Mouse (Mus musculus) mature B cell (primary cell): Measurements from ENCODE around the gene Ap1b1.

ENCODE experiments used
- in situ Hi-C: fragments of 300-500 bp; cut with MboI; formaldehyde crosslinking; loops from 2 replicates; pipeline ENCODE4 v1.14.3; 2019

Ap1b1 gene

GRCm38 (mm10) chr11:4984799-4985198, 1.8 kb upstream of the Ap1b1 start:
- in situ Hi-C loops = no loop called here

DNA sequence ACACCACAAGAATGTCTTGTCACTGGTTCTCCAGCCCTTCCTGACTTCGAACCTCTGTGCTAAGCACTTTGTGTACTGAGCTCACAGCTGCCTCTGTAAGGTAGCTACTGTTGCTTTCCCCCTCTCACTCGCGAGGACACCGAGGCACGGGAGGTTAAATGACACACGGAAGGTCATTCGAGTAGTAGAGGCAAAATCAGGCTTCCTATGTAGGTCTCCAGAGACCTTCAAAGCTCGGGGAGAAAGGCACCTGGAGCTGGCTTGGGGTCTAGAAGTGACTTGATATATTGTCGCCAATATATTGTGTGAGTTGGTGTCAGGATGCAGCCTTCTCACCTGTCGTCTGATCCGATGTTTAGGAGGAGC, 846 bp downstream of the Ap1b1 start:
- in situ Hi-C loops = no loop called here

DNA sequence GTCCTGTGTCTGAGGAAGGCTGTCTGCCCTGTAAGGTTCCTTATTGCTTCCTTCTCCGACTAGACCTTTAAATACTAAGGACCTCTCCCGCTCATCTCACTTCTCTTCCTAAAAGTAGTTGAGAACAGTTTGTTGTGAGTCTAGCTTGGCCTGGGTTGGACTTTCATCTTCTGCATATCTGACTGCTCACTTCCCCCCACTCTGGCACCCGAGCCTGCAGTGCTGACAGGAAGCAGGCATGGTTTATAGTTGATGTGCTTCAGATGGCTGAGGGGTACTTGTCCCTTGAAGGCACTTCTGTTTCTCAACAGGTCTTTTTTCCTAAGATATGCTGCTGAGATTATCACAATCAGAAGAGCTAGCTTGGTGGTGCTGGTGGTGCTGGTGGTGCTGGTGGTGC, 2.6 kb downstream of the Ap1b1 start:
- in situ Hi-C loops = no loop called here

DNA sequence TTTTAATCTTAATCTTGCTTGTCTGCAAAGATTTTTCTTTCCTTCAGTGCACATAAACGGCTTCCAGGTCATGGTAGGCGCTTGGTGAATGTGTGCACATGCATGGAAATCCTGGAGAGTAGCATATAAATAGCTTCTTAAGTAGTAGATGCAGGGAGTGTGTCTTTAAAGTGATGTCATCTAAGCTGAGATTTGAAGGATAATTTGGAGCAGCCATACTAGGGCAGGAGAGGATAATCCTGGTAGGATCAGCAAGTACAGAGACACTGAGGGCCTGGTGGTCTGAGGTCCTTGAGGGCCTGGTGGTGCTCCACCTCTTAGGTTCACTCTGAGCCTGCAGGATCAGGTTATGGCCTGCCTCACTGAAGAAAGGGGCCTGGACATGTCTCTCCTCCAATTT, 5.8 kb downstream of the Ap1b1 start:
- in situ Hi-C loops = no loop called here

DNA sequence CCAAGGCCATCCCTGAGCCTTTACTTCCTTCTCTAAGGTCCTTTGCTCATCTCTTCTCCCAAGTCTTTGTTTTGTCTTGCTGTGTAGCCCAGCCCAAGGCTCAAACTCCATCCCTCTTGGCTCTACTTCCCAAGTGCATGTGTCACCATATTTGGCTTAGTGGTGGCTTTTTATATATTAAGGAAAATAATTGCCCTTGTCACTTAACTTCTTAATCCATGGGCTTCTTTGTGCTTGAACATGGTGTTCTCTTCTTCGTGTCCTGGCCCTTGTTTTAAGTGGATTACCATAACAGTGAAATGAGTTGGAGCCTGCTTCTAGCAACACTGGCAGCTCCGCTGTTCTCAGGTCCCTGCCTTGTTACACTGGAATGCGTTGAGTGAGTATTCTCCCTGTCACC, 9.1 kb downstream of the Ap1b1 start:
- in situ Hi-C loops = no loop called here

GRCm38 (mm10) chr11:4996621-4997199, 10.1 kb downstream of the Ap1b1 start:
- in situ Hi-C loops = no loop called here

DNA sequence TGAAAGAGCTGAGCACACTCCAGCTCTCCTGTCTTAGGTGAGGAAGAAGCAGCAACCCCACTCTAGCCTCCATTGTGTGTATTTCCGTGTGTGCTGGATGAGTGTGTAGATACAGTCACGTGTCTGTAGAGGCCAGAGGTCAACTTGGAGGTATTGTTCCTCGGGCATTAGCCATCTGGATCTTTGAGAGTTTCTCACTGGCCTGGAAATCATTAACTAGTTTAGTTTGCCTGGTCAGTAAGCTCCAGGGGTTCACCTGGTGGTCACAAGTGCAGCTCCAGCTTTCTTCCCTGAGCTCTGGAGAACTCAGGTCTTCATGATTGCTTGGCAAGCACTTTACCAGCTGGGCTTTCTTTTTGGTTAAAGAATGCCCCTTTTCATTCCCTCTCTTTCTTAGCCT, 11.7 kb downstream of the Ap1b1 start:
- in situ Hi-C loops = no loop called here

- in situ Hi-C loops = no loop called here
Measured at GRCm38 (mm10) chr11:4998762-4999161, 12.1 kb downstream of the Ap1b1 start.

GRCm38 (mm10) chr11:5000241-5000640, 13.6 kb downstream of the Ap1b1 start:
- in situ Hi-C loops = no loop called here

- in situ Hi-C loops = no loop called here
Measured at GRCm38 (mm10) chr11:5002826-5003225, 16.2 kb downstream of the Ap1b1 start.

DNA sequence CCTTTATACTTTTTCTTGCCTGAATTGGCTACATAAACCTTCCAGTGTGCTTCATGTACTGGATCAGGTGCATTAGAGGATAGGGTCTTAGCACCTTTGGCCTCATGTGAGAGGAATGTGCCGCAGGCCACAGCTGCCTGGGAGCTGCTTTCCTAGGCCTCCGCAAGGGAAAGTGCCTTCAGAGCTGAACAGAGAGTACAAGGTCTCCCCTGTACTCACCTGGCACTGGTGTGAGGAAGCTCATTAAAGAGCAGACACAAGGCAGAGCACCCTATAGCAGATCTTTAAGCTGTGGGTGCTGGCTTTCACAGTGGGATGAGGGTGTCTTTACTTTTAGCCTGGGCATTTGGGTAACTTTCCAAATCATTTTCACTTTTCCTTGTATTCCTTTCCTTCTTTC, 18.9 kb downstream of the Ap1b1 start:
- in situ Hi-C loops = no loop called here

DNA sequence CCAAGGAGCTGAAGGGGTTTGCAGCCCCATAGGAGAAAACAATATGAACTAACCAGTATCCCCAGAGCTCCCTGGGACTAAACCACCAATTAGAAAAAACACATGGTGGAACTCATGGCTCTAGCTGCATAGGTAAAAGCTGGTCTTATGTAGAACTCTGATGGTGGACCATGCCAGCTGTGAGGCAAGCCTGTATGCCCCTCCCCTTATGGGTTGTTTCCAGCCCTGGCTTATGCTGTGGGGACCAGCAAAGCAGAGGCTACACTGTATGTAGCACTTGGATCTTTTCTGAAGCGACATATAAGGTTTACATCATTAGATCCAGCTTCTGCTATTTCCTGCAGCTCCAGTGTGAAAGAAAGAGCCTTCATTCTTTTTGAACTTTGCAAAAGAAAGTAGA, 20.6 kb downstream of the Ap1b1 start:
- in situ Hi-C loops = no loop called here

DNA sequence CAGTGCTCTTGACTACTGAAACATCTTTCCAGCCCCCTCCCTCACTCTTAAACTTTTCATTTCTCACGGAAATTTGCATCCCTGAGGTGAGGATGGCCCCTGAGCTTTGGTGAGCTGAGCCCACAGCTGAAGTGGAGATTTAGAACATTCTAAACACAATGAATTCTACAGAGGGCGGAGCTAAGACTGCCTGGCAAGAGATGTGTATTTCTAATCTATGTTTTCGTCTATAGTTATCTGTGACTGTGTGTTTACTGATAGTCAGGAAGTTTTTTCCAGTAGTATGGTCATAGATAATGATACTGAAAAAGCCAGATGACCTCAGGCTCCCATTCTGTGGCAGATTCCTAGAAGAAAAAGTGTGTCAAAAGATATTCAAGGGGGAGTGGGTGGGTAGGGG, 22.2 kb downstream of the Ap1b1 start:
- in situ Hi-C loops = no loop called here

DNA sequence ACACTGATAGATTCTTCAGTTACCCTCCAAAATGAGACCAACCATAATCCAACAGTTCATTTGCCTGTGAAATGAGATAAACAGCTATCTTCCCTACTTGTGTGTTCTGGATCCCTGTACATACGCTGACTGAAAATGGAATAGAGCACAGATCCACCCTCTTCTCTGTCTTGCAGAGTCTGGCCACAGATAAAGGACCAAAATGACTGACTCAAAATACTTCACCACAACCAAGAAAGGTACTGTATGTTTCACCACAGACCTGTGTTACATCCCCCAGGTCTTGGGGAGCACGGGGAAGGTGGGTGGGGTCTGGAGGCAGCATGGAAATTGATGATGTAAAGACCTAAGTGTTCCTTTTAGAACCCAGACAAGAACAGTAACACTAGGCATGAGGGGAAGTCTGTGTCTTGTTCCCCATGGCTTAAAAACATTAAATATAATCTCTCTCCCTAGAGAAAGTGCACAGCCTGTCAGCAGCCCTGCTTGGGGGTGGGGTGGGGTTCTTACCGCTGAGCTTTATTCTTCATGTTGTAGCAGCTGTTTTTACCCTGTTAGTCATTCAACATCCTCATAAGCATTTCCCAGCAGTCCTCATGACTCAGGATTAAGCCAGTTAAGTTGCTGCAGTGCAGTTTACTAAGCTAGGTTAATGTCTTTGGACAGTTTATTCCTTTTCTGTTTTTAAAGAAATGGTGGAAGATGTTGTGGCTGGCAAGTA, 22.9 kb downstream of the Ap1b1 start:
- in situ Hi-C loops = no loop called here

DNA sequence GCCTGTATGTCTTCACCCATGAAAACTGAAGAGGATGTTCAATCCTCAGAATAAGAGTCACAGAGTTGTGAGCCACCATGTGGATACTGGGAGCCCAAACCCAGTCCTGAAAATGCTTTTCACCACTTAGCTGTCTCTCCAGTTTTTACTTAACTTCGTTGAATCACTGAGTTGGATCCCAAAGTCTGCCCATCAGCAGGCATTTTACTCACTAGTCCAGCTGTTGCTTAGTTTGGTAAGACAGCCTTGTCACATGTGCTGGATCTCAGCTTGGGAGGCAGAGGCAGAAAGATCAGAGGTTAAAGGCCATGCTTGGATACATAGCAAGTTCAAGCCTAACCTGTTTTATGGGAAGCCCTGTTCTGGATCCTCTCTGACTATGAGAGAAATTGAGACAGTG, 23.6 kb downstream of the Ap1b1 start:
- in situ Hi-C loops = no loop called here

DNA sequence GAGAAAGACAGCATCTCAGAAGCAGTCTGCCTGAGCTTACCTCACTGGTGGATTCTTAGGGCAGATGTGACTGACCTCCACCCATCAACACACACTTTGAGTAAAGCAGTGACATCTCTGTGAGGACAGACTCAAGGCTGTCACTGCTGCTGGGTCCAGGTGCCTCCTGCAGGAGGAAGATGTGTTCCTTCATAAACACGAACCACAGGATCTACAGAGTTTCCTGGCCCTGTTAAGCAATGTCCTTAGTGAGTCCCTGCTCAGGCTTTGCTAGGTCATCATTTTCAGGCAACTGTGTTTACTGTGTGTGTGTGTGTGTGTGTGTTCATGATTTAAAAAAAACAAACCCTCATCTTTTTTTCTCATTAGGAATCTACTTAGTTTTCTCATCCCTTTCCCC, 24.9 kb downstream of the Ap1b1 start:
- in situ Hi-C loops = no loop called here

DNA sequence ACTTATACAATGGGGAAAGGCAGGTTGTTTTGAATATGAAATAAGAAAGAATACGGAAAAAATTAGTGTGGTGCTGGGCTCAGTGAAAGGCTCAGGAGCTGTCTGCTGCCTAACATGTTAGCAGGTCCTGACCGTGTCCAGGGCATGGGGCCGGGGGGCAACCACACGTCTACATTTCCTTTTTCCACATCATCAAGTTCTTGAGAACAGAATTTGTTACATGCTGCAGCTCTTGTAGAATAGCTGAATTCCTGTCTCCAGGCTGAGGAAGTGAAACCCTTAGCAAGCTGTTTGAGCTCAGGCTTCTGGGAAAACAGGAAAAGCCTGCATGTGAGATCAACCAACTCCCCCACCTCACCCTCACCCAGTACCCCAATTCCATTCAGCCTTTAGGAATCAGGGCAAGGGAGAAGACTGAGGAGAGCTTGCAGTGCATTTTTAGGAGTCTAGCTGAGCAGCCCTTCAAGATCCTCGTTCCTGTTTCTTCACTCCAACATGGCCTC, 25.6 kb downstream of the Ap1b1 start:
- in situ Hi-C loops = no loop called here

GRCm38 (mm10) chr11:5015720-5016119, 29.1 kb downstream of the Ap1b1 start:
- in situ Hi-C loops = no loop called here

- in situ Hi-C loops = no loop called here
Measured at GRCm38 (mm10) chr11:5016286-5016685, 29.7 kb downstream of the Ap1b1 start.

GRCm38 (mm10) chr11:5017506-5017905, 30.9 kb downstream of the Ap1b1 start:
- in situ Hi-C loops = no loop called here

DNA sequence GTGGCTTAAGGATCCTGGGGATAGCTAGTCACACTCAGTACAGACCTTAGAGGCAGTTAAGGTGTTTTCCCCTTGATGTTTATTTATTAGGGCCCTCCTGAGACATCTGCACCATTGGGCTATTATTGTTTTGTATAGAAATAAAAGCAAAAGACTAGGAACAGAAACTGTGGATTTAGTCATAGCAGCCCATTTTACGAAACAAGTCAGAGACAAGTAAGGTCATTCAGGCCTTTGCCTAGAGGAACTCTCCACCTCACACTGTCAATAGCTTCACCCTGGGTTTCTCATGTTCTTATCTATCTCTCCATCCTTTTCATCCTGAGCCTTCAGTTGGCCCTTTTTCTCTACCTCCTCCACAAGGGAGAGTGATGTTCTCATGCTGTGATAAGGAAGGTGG, 38.5 kb downstream of the Ap1b1 start:
- in situ Hi-C loops = no loop called here

GRCm38 (mm10) chr11:5028228-5028627, 41.6 kb downstream of the Ap1b1 start:
- in situ Hi-C loops = no loop called here

DNA sequence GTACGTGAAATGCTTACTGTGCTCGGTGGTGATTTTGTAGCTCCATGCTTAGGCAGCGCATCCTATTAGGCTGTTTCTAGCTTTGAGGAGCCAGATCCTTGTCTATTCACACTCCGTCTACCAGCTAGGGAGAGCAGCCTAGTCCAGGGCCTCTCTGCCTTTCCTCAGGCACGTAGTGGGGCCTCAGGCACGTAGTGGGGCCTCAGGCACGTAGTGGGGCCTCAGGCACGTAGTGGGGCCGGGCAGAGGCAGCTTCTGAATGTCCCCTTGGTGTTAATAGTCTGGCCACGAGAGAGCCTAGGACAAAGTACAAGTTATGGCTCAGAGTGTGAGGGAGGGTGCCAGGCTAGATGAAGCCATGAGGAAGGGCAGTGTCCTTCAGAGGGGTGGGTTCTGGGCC, 46.1 kb downstream of the Ap1b1 start:
- in situ Hi-C loops = no loop called here

DNA sequence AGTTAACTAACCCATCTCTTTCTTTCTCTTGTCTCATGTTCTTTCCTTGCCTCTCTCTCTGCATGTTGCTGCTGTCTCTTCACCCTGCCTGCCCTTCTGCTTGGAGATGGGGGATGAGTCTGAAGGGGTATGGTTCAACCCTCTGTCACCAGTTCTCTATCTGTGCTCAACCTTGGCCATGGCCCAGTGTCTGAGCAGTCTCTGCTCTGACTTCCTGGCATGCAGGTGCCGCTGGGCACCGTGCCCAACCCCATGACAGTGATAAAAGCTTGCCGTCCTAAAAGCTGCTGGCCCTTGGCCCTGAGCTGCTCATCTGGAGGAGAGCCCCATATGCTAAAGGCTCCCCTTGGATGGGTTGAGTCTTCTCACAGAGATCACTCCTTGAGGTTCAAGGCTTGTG, 46.5 kb downstream of the Ap1b1 start:
- in situ Hi-C loops = no loop called here
